12 mouse cellular contexts compared by ENCODE assay signal in the genomic region with DNA sequence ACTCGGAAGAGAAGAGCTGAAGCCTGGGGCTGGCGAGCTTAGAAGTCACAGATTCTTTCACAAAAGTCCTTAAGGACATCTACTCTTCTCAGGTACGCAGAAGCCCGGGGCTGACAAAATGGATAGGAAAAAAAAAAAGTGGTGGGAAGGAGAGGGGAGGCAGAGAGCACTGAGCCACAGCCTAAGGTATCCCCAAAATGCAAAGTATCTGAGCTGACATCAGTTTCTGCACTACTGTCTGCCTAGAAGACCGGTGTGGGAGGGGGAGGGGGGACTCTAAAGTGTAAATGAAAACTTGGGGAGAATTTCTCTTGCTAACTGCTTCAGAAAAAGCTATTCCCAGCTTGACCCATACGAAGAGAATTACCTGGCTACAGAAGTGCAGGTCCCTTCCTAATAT. TPM values are rescaled to one million over a fixed set of nuclear protein-coding genes. Genes with fewer than 3 reads are reported as not detected.
DNase-seq lines count a peak whose midpoint lies in the region; ATAC-seq and TF ChIP-seq lines count a peak whose summit lies in the region.
"Had no signal": no experiment of that assay in that cellular context is flagged by ENCODE, and none has a peak within 500 bp of the region (broad histone marks: within the 10 kb centered on the region; RNA-seq: fewer than 3 reads in every experiment).

No protein-coding gene starts in this region.

- H3K9me3 ChIP-seq in lung, embryonic 14.5 days (ENCODE audit: low read depth, low read length), result no peaks in the 10 kb centered on the region
- no peaks in the 10 kb centered on the region for H3K9me3 ChIP-seq in forebrain, embryonic 15.5 days
- no peaks in the 10 kb centered on the region for H3K9me3 ChIP-seq in limb, embryonic 15.5 days
- no peaks in the 10 kb centered on the region for H3K9me3 ChIP-seq in midbrain, postnatal 0 days (ENCODE audit: low read length)

- 72% methylated on average over 6 of the region's 6 CpGs for WGBS in lung, embryonic 14.5 days
- WGBS in forebrain, embryonic 15.5 days, result 83% methylated on average over 6 of the region's 6 CpGs
- 71% methylated on average over 6 of the region's 6 CpGs for WGBS in limb, embryonic 15.5 days
- 85% methylated on average over 6 of the region's 6 CpGs for WGBS in midbrain, postnatal 0 days
- WGBS in thymus, adult 2 months, result 93% methylated on average over 6 of the region's 6 CpGs

- no peaks in the 10 kb centered on the region for H3K36me3 ChIP-seq in lung, embryonic 14.5 days (ENCODE audit: insufficient read depth)
- no peaks in the 10 kb centered on the region for H3K36me3 ChIP-seq in forebrain, embryonic 15.5 days
- no peaks in the 10 kb centered on the region; the same call in 1 of the 2 replicates for H3K36me3 ChIP-seq in limb, embryonic 15.5 days
- H3K36me3 ChIP-seq in midbrain, postnatal 0 days (ENCODE audit: insufficient read depth, low read length), result no peaks in the 10 kb centered on the region
- no peaks in the 10 kb centered on the region for H3K36me3 ChIP-seq in thymus, adult 2 months (ENCODE audit: control insufficient read depth, insufficient read depth, low read length)

- H3K27ac ChIP-seq in lung, embryonic 14.5 days (ENCODE audit: low read depth), result no peak overlapping the region
- no peak overlapping the region for H3K27ac ChIP-seq in forebrain, embryonic 15.5 days (replicated peaks)
- H3K27ac ChIP-seq in limb, embryonic 15.5 days, result no peak overlapping the region
- H3K27ac ChIP-seq in midbrain, postnatal 0 days (ENCODE audit: low read depth, low read length), result no peak overlapping the region
- H3K27ac ChIP-seq in thymus, adult 2 months (ENCODE audit: control insufficient read depth, insufficient read depth, low read length), result no peak overlapping the region

- peaks cover 11% of the 10 kb centered on the region for H3K4me1 ChIP-seq in lung, embryonic 14.5 days (ENCODE audit: insufficient read depth)
- H3K4me1 ChIP-seq in forebrain, embryonic 15.5 days, result peaks cover 40% of the 10 kb centered on the region
- H3K4me1 ChIP-seq in limb, embryonic 15.5 days, result peaks cover 24% of the 10 kb centered on the region
- peaks cover 7% of the 10 kb centered on the region; the same call in 1 of the 2 replicates for H3K4me1 ChIP-seq in midbrain, postnatal 0 days (ENCODE audit: insufficient read depth, low read length)
- peaks cover 15% of the 10 kb centered on the region for H3K4me1 ChIP-seq in thymus, adult 2 months (replicated peaks; ENCODE audit: control insufficient read depth, insufficient read depth, low read length)

- TF ChIP-seq CTCF in lung, embryonic 14.5 days (IDR thresholded peaks at IDR 0.05; ENCODE audit: low read depth), result no peak
- no peak for TF ChIP-seq CTCF in midbrain, postnatal 0 days (IDR thresholded peaks at IDR 0.05)
- no peak for TF ChIP-seq CTCF in thymus, adult 2 months (IDR thresholded peaks at IDR 0.05; ENCODE audit: borderline replicate concordance, control insufficient read depth, extremely low read depth, insufficient read depth, low read length, poor library complexity)

- no peak for TF ChIP-seq POLR2A in thymus, adult 2 months (IDR thresholded peaks at IDR 0.05; ENCODE audit: control insufficient read depth, extremely low read depth, insufficient read depth, low read length, poor library complexity)

- no peak for ATAC-seq in lung, embryonic 14.5 days (ENCODE audit: insufficient read depth)
- ATAC-seq in forebrain, embryonic 15.5 days (replicated peaks), result no peak
- ATAC-seq in limb, embryonic 15.5 days (ENCODE audit: insufficient number of reproducible peaks, low FRiP score, low TSS enrichment, low read depth), result no peak
- ATAC-seq in midbrain, postnatal 0 days (ENCODE audit: low FRiP score), result no peak

- no peak overlapping the region for H3K9ac ChIP-seq in lung, embryonic 14.5 days
- H3K9ac ChIP-seq in forebrain, embryonic 15.5 days (replicated peaks), result no peak overlapping the region
- H3K9ac ChIP-seq in limb, embryonic 15.5 days, result no peak overlapping the region
- H3K9ac ChIP-seq in midbrain, postnatal 0 days (replicated peaks; ENCODE audit: low read length, poor library complexity, severe bottlenecking), result no peak overlapping the region

- no peak overlapping the region for H3K4me3 ChIP-seq in lung, embryonic 14.5 days (ENCODE audit: low read depth, low read length)
- H3K4me3 ChIP-seq in forebrain, embryonic 15.5 days, result peak overlapping the region; percentile 89
- H3K4me3 ChIP-seq in limb, embryonic 15.5 days, result no peak overlapping the region
- peak overlapping the region; percentile 87; the same call in 1 of the 2 replicates for H3K4me3 ChIP-seq in midbrain, postnatal 0 days (ENCODE audit: low read depth, low read length)
- no peak overlapping the region for H3K4me3 ChIP-seq in thymus, adult 2 months (ENCODE audit: control insufficient read depth, insufficient read depth, low read length)

- H3K27me3 ChIP-seq in lung, embryonic 14.5 days (ENCODE audit: insufficient read depth, low read length), result no peaks in the 10 kb centered on the region
- no peaks in the 10 kb centered on the region for H3K27me3 ChIP-seq in forebrain, embryonic 15.5 days
- no peaks in the 10 kb centered on the region for H3K27me3 ChIP-seq in limb, embryonic 15.5 days
- H3K27me3 ChIP-seq in midbrain, postnatal 0 days (ENCODE audit: insufficient read depth, low read length), result no peaks in the 10 kb centered on the region
- no peaks in the 10 kb centered on the region for H3K27me3 ChIP-seq in thymus, adult 2 months (ENCODE audit: control insufficient read depth, insufficient read depth, low read length)

- peak overlapping the region; percentile 90 for H3K4me2 ChIP-seq in lung, embryonic 14.5 days
- H3K4me2 ChIP-seq in forebrain, embryonic 15.5 days (replicated peaks), result peak overlapping the region; percentile 76
- H3K4me2 ChIP-seq in limb, embryonic 15.5 days, result 0 out of 2 replicates have a peak overlapping the region, but pooled peaks have one; percentile 76
- peak overlapping the region; percentile 71 for H3K4me2 ChIP-seq in midbrain, postnatal 0 days (ENCODE audit: low read depth, low read length, poor library complexity, severe bottlenecking)

- DNase-seq in lung, embryonic 14.5 days, result no peak
- DNase-seq in lung, postnatal 36 days, result no peak
- no peak for DNase-seq in midbrain, postnatal 0 days (ENCODE audit: low spot score)
- no peak for DNase-seq in thymus, adult 2 months
- no peak for DNase-seq in lung, postnatal 4 days
- DNase-seq in lung, postnatal 25 days (ENCODE audit: low spot score), result no peak
- DNase-seq: cerebellum, adult 9-10 months; gastrocnemius, postnatal 10 days; heart, postnatal 36 days; lung, adult 18-20 months had no signal

RNA-seq across cellular contexts. Expression of gene Rnf34, which starts 48.3 kb away (rescaled TPM):
- polyA plus RNA-seq in lung, embryonic 14.5 days (2014; fragmentation: Nextera tagmentation; extraction: Ambion mirVana), result 29.8 and 33.5 TPM in 2 replicates
- polyA plus RNA-seq in forebrain, embryonic 15.5 days (2015; fragmentation: Nextera tagmentation; extraction: Ambion mirVana), result 50.9 and 52.9 TPM in 2 replicates
- 29.2 and 31.5 TPM in 2 replicates for polyA plus RNA-seq in limb, embryonic 15.5 days (2015; fragmentation: Nextera tagmentation; extraction: Ambion mirVana)
- total RNA-seq in midbrain, postnatal 0 days (2014; rRNA removed), result 24.5 and 41.5 TPM in 2 replicates
- 36.1 and 38.0 TPM in 2 replicates for polyA plus RNA-seq in midbrain, postnatal 0 days (2015; fragmentation: Nextera tagmentation; extraction: Ambion mirVana)
- polyA plus RNA-seq in thymus, adult 2 months (2012; rRNA removed), result 21.7 and 24.7 TPM in 2 replicates

Comparison
In these comparisons a context has a peak if more than half of its experiments do, and no peak if none do; other contexts are left out.
1. H3K4me3 ChIP-seq: peak in forebrain, embryonic 15.5 days (single experiment) and midbrain, postnatal 0 days (single experiment); none in lung, embryonic 14.5 days (single experiment), limb, embryonic 15.5 days (single experiment) and thymus, adult 2 months (single experiment).
2. Peak in every context shown above with its lines, with median percentiles within 50 percentile points of each other: H3K4me2 ChIP-seq.